Mouse (Mus musculus) cerebellum, adult 11 months (tissue): ENCODE measurements at regions not wholly inside any gene's neighbourhood (a gene's known extent, or its start where the extent isn't known, plus 50 kb on each side); places are given as distances from the start of the nearest gene placed in this dataset.
A peak's percentile ranks its signal among the peaks of the same experiment; 100 is the strongest.
"Not testable (repeated sequence)": the region's sequence is repeated elsewhere in the genome, so short reads cannot be mapped to it uniquely, and the experiment has no call there.

ENCODE experiments used
- DNase-seq: peaks from one replicate; pipeline ENCODE4 v3.0.0; 2022

GRCm38 (mm10) chr15:93094202-93095135 is 180.5 kb downstream of the Gxylt1 start:
- DNase-seq = no peak

- no peak for DNase-seq
Observed at GRCm38 (mm10) chr15:93091396-93091795, 183.6 kb downstream of the Gxylt1 start.

DNA sequence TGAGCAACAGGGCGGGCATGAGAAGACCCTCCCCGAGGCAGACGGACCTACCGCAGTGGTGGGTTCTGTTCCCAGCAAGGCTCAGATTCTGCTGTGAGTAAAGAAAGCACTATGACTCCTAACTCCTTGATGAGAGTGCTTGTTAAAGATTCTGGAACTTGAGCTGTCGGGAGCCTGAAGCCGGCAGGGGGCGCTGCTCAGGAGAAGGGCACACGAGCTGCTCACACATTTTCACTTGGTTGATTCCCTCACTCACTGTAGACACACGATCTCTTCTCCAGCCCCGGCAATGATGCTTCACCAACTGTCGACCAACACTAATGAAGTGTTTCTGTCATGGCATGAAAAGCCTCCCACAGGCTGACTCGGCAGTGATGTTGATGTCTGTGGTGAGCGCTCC is 185.6 kb downstream of the Gxylt1 start:
- DNase-seq = peak; percentile 10

GRCm38 (mm10) chr15:93084967-93085617 is 189.9 kb downstream of the Gxylt1 start:
- no peak for DNase-seq

GRCm38 (mm10) chr15:93074070-93074469 is 200.9 kb downstream of the Gxylt1 start:
- no peak for DNase-seq

- DNase-seq = no peak
Observed at GRCm38 (mm10) chr15:93062213-93063131, 212.5 kb downstream of the Gxylt1 start.

- DNase-seq = no peak
Observed at GRCm38 (mm10) chr15:93053471-93053870, 221.5 kb downstream of the Gxylt1 start.

GRCm38 (mm10) chr15:93027185-93027584 is 247.8 kb downstream of the Gxylt1 start:
- no peak for DNase-seq

DNA sequence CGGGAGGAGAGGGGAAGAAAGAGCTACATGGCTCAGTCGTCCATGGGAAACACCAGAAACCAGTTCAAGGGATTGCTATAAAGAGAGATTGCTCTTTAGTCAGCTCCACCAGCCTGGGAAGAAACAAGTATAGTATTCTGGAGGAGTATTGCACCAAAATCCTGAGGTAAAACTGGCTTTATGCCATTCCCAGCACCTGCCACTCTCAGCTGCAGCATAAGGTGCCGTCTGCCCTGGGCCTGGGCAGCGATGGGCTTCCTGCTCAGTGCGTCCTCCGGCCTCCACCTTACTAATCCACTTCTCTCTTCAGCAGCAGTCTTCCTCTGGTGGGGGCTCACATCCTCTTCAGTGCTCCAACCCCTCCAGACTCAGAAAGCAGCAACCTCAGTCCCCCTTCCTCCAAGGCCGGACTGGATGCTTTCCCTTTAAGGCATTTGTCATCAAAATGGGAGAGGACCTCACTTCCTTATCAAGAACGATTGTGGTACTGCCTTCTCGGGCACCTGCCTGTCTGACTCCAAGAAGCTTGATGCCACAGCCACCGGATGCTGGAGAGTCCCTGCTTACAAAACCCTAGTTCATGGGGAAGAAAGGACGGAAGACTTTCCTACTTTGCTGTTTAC is 248.4 kb downstream of the Gxylt1 start:
- DNase-seq = no peak

DNA sequence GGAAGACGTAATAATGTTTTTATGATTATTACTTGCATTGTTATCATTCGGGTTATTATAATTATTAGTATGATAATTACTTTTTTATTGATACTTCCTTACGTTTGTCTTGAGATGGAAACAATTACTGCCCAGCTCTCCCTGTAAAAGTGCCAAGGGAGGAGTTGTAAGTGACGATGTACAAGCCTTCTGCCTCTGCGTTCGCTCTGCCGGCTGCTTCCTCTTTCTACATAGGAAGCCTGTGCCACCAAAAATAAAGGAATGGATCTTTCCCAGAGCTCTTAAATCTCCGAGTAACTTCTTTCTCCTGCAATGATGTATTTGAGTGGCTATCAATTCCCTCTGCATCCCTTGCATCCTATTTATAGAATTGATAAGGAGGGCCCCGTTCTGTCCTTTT is 249.2 kb downstream of the Gxylt1 start:
- no peak for DNase-seq

GRCm38 (mm10) chr15:93024171-93024570 is 250.8 kb downstream of the Gxylt1 start:
- DNase-seq = no peak

DNA sequence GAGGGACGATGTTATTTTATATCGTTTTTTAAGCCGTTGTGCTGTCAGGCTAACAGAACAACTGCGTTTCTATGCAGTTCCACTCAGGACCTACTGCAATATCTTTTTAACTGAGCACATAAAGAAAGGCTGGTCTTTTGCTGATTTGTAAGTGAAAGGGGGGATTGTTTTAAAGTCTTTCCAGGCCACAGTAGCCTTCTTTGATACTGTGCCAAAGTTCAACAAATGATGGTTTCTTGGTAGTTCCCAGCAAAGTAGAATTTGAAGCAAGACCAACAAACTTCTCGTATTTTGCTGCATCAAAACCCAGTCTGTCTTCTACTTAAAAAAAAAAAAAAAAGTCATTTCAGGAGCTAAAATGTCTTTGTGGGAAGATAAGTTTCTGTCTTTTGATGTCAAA is 263.8 kb downstream of the Gxylt1 start:
- DNase-seq = no peak

- DNase-seq = no peak
Observed at GRCm38 (mm10) chr15:93010629-93011028, 264.4 kb downstream of the Gxylt1 start.

- DNase-seq = no peak
Observed at GRCm38 (mm10) chr15:93005751-93006231, 269.2 kb downstream of the Gxylt1 start.

DNA sequence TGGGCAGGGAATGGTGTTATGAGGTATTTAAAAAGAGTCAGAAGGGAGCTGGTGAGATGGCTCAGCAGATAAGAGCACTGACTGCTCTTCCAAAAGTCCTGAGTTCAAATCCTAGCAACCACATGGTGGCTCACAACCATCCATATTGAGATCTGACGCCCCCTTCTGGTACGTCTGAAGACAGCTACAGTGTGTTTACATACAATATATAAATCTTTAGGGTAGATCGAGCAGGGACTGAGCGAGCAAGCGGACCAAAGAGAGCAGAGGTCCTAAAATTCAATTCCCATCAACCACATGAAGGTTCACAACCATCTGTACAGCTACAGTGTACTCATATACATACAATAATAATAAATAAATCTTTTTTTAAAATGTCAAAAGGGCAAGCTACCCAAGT is 269.8 kb downstream of the Gxylt1 start:
- DNase-seq = not testable (repeated sequence)

DNA sequence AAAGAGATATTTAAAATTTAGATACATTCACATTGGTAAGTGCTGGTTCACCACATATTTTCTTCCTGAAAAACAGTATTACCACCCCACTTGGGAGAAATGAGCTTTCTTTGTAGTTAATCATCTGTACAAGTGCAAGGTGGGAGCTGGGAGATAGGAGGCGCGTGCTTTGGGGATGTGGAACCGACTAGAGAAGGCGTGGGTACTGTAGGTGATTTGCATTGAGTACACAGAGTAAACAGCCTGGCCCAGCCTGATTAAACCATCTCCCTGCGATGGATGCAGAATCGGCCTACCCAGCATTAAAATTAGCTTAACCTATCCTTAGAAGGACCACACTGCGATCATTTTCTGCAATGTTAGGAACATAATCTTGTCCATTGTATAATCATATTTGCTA is 270.4 kb downstream of the Gxylt1 start:
- DNase-seq = no peak

- DNase-seq = no peak
Observed at GRCm38 (mm10) chr15:93003233-93003632, 271.7 kb downstream of the Gxylt1 start.

DNA sequence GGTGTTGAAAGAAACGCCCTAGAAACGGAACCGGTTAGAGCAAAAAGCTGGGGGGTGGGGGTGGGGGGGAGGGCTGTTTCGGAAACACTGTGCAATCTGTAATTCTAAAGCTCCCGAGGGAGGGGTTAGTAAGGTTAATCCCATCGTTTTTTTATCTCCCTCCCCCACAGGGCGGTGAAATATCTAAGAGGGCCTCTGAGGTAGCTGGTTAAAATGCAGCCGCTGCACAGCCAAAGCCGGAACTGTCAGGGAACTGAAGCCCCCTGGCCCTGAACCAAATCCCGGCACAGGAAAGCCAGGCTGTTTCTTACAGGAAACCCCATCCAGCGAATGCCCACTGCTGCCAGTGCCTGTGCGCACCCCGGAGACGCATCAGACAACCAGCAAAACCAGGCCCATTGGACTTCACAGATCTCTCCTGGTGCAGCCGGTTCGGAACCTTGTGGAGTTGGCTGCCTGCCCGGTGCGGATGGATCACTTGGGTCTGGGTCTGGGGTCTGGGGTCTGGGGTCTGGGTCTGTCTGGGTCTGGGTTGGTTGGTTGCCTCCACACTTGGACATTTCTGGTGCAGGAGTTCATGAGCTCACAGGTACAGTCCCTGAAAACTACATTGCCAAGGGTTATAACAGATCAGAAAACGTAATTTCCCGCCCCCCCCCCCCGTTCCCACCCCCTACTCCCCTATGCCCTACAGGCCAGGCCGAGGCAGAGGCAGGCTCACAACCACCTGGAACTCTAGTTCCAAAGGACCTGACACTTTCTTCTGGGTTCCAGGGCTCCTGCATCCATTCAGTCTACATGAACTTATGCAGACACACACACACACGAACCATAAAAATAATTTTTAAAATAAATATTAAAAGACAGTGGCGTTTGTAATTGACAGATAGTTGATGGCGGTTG is 272.7 kb downstream of the Gxylt1 start:
- DNase-seq = no peak

- DNase-seq = no peak
Observed at GRCm38 (mm10) chr15:93001346-93002001, 273.5 kb downstream of the Gxylt1 start.

DNA sequence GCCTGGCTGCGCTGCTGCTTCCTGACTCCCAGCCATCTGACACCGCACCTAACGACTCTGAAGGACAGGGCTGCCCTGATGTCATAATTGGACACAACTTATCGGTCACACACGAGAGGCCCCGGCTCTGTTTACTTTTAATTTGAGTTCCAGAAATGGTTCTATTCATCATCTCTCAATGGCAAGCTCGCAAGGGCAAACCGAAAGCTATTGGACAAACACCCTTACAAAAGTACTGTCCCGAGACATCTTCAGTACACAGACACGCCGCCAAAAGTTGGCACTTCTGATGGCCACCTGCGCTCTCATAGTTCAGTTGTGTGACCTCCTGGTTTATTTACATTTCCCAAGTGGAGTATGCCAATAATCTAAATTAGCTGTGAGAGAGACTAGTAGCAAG is 274.9 kb downstream of the Gxylt1 start:
- no peak for DNase-seq

DNA sequence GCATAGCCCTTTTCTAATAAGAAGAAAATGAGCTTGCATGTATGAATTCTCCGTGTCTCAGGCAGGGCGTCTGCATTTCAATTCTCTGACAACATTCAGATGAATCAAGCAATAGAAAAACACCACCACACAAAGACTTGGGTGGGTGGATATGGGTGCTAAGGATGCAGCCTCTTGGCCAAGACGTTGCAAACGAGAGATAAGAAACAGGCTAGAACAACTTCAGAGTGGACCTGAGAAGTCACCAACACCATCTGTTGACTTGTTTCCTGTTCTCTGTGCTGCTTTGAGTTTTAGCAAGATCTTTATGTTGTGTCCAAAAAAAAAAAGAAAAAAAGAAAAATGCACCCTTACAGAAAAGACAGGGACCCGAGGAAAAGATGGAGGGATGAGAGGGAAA is 277.0 kb downstream of the Gxylt1 start:
- no peak for DNase-seq
